Mouse (Mus musculus) gastrocnemius, postnatal 14 days (tissue): ENCODE data around the gene Zdhhc14. TPM values are rescaled to one million over a fixed set of nuclear protein-coding genes. Genes with fewer than 3 reads are reported as not detected.

ENCODE experiments used
- DNase-seq: peaks from one replicate; pipeline ENCODE4 v3.0.0; 2021; ENCODE audit warnings: mixed read lengths
- intact Hi-C: fragments of 180-260 bp; cut with DNase I; formaldehyde crosslinking; loops from one replicate; pipeline ENCODE4 v1.15.1; 2025; ENCODE audit warnings: low total_unique reads
- total RNA-seq, 2 experiments: library from RNA; stranded (reverse); gene quantifications; 2 replicates each; pipeline ENCODE4 v1.2.3; 2021

Zdhhc14 gene
- total RNA-seq, 2 experiments from 2014 or later = 2.4 to 4.1 TPM

DNA sequence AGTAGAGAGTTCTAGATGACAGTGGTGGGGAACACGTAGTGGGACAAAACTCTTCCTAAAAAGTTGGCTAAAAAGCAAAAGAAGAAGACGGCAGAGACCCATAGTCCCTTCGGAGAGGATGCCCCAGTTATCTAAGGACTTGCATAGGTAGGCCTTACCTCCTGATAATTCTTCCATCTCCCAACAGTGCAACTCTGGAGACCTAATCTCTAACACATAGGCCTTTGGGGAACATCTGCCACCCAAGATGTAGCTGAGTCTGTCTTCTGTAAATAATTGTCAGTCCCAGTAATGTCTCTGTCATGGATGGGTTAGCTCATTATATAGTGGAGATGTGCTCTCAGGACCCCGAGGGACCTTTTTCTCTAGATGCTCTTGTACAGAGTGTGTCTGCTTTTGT is 6.6 kb downstream of the Zdhhc14 start:
- intact Hi-C loops = no loop called here

DNA sequence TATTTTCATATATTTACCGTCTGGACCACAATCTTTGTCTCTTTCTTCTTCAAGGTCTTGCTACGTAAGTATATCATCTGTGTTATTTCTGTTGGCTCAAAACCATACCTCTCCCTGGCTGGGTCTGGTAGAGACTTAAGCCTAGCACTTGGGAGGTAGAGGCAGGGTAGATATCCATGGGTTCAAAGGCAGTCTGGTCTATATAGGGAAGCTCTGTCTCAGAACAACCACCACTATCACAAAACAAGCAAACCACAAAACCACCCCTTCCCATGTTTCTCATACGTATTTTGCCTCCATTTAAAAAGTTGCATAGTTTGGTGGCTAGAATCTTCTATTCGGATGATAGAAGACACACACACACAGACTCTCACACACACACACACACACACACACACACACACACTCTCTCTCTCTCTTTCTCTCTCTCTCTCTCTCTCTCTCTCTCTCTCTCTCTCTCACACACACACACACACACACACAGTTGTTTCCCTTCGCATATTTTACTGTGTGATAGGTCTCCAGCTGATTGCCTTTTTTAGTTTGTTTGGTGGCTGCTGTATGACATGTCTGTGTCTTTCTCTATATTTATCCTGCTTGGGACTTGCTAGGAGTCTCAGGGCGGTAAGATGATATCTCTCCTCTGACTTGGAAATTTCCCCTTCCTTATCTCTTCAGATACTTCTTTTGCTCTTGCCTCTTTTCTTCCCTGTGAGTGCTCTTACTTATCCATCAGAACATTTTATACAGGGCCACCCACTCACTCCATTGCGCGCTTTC is 11.8 kb downstream of the Zdhhc14 start:
- no peak for DNase-seq
- intact Hi-C loops = no loop called here

More for the DNA sequence above, 6.6 kb downstream of the Zdhhc14 start:
- DNase-seq = no peak

DNA sequence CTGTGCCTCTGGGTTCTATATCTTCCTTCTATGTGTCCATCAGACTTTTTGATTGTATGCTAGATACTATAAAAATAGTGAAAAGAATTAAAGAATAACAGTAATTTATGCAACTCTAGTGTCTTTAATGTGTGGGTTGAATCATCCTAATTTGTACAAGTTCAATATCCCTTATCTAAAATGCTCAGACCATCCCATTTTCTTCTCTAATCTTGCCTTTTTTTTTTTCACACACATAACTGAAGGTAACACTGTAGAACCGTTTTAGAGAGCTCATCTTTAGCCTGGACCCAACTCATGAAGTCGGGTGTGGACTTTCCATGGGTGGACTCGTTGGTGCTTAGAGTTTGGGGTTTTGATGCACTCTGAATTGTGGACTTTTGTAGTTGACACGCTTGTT is 12.6 kb downstream of the Zdhhc14 start:
- intact Hi-C loops = no loop called here
- DNase-seq = no peak

DNA sequence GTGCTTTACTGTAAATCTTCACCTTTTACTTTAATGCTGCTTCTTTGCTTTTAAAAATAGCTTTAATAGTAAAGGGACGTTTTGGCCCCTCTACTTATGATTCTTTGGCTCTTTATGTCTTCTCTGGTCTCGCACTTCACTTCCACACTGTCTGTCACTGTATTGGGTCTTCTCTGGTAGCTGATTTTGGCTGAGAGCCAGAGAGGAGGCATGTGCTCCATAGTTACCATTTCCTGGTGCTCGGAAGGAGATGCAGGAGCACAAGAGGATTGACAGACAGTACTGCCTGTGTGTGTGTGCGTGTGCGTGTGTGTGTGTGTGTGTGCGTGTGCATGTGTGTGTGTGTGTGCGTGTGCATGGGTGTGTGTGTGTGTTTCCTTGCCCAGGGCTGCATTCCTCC is 14.2 kb downstream of the Zdhhc14 start:
- no peak for DNase-seq
- intact Hi-C loops = no loop called here

DNA sequence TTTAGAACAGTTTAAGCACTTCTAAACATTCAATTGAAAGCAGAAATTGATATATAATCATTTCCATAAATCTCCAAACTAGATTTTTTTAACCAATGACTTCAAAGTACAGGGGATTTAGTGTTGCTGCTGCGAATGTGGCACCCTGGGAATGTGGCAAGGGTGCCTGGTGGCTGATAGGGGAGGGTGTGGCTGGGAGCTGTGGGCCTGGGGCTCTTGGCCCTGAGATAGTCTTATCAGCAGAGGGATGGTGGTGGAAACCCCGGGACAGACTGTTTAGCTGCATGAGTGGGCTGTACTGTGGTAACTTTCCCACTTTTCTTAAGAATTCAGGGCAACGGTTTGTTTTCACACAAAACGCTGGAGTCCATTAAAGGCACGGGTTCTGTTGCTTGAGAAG is 14.6 kb downstream of the Zdhhc14 start:
- DNase-seq = no peak
- intact Hi-C loops = no loop called here

DNA sequence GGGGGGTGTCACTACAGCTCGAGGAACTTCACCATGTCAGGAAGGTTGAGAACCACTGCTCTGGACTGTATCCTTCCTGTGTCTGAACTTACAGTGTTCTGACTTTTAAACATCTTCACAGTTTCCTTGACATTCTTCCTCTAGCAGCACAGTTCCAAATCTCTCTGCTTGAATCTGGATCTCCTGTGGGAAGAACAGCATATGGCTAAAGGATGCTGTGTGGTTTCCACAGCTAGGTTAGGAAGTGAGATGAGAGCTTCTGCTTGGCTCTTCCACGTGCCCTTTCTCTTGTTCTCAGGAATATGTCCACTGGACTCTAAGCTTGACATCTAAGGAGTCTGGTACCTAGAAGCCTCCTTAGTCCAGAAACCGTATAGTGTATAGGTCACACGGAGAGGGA is 15.7 kb downstream of the Zdhhc14 start:
- no peak for DNase-seq
- intact Hi-C loops = no loop called here

DNA sequence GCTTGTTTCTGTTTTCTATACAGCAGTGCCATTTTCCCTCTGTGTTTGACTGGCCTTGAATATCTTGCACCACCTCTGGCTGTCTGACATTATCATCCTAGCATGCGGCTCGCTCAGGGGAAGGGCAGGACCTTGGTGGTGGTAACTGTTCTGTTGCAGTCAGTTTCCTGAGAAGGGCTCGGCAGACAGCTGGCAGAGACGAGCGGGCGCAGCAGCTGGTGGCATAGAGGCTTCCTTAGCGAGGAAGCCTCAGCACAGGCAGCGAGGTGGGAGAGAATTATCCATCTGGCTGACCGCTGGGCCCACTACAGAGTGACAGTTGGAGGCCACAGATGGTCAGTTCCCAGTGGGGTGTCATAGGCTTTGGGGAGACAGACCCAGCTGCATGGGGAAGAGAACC is 18.2 kb downstream of the Zdhhc14 start:
- DNase-seq = no peak
- intact Hi-C loops = no loop called here

DNA sequence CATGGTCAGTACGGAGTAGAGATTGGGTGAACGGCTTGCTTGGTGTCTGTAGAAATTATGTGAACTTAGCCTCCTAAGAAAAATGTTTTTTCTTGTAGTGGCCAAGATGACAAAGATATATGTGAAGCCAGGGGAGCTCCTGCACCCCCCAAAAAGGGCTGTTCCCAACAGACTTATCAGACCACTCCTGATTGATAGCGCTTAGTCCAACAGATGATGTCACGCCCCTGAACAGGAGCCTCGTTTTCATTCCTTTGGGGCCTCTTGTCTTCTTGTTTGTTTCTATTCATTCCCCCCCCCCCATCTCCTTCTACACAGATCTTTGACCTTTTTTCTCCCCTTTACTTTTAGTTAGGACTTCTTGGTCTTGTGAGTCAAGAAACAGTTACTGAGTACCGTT is 19.4 kb downstream of the Zdhhc14 start:
- intact Hi-C loops = no loop called here
- DNase-seq = no peak

DNA sequence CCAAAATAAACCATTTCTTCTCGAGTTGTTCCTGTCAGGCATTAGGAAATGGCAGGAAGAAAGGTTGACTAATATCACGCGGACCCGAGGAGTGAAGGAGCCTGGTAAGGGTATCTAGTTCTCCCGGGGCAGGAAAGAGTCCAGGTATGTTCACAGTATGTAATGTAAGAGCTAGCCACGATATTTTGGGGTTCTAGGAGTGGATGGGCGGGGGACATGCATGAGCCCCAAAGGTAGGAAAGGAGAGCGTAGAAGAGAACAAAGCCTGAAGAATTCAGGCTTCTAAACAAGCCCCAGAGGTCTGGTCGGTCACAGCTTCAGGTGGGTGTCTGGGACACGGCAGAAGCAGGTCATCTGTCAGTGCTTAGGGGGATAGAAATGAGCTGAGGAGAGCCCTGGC is 27.1 kb downstream of the Zdhhc14 start:
- DNase-seq = no peak
- intact Hi-C loops = no loop called here

DNA sequence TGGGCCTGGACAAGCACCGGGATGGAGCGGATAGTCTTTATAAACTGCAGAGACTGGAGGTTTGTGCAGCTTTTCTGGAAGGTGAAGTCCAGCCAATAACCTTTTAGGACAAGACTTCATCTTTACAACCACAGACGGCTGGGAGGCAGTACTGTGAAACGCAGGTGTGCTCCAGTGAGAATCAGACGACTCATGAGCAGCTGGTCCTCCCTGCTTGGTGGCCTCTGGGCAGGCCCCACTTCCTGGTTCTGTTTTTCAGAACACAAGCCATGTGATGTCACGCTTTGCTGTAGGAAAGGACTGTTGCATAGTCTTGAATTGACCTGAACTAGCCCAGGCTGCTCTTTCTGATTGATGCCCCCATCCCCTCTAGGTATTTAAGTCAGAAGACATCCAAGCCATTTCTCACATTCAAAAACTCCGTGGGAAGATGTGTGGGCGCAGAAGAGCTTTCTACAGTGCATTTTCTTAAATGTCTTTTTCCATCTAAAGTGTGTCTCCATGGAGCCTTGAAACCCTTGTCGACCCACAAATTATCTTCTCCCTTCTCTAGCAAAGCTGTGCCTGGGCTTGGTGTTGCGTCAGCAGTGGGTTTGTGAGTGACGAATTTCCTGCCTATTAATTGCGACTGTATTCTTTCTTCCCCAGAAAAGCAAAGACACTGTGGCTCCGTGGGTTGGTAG is 27.7 kb downstream of the Zdhhc14 start:
- no peak for DNase-seq
- intact Hi-C loops = no loop called here

DNA sequence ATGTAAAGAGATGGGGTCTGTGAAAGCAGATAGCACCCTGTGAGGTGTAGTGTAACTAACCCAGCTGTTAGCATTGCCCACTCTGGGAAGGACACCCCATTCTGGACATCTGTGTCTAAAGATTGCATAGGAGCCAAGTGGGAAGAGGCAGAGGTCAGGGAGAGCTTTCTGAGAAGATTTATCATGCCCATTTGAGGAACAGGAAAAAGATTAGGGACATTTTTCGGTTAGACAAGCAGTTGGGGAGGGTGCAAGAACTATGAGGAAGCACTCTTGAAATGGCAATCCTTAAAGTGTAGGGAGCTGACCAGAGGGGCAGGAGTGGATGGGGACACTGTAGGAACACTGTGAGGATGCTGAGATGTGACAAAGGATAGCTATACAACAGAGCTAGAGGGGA is 29.2 kb downstream of the Zdhhc14 start:
- no peak for DNase-seq

DNA sequence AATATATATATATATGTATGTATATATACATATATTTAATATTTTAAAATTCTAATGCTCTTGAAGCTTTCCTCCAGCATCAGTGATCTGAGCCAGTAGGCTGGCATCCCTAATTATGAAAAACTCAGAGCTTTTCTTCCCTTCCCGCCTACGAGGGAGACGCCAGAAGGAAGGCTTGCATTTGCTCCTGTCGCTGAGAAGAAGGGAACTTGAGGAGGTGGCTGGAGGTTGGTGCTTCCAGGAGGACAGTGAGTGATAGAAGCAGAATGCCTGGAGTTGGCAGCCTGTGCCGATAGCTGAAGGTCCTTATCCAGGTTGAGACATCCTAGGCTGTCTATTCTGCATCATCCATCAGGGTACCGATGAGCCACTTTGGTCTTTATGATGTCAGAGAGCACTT is 37.2 kb downstream of the Zdhhc14 start:
- intact Hi-C loops = no loop called here
- DNase-seq = no peak

More for the DNA sequence above, 29.2 kb downstream of the Zdhhc14 start:
- intact Hi-C loops = no loop called here

DNA sequence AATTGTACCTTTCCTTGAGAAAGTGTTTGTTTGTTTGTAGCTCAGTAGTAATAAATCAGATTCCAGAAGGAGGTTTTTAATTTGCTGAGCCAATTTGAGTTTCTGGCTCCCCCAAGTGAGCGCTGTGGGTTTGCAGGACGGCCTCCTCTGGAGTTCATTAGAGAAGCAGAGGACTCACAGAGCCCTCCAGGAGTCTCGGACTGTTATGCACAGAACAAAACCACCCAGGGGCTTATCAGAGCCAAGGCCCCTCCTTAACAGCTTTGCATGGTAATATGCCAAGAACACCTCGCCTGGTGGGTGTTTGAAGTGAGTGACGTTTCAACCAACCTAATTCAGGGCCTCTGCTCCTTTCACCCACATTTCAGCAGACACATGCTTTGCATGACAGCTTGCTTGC is 40.5 kb downstream of the Zdhhc14 start:
- no peak for DNase-seq
- intact Hi-C loops = no loop called here

DNA sequence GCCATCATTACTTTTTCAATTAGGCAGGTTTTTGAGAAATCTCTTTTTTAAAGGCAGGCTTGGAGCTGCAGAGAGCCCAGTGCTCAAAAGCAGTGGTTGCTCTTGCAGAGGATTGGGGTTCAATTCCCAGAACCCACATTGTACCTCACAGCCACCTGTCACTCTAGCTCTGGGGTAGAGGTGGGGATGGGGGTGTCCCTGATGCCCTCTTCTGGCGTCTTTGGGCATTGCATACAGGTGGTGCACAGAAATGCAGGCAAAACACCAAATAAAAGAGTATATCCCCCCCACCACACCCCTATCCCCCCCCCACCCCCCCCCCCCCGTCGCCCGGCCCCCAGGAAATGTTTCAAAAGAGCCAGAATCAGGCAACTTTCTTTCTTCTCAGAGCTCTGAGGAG is 43.0 kb downstream of the Zdhhc14 start:
- intact Hi-C loops = no loop called here
- DNase-seq = no peak

DNA sequence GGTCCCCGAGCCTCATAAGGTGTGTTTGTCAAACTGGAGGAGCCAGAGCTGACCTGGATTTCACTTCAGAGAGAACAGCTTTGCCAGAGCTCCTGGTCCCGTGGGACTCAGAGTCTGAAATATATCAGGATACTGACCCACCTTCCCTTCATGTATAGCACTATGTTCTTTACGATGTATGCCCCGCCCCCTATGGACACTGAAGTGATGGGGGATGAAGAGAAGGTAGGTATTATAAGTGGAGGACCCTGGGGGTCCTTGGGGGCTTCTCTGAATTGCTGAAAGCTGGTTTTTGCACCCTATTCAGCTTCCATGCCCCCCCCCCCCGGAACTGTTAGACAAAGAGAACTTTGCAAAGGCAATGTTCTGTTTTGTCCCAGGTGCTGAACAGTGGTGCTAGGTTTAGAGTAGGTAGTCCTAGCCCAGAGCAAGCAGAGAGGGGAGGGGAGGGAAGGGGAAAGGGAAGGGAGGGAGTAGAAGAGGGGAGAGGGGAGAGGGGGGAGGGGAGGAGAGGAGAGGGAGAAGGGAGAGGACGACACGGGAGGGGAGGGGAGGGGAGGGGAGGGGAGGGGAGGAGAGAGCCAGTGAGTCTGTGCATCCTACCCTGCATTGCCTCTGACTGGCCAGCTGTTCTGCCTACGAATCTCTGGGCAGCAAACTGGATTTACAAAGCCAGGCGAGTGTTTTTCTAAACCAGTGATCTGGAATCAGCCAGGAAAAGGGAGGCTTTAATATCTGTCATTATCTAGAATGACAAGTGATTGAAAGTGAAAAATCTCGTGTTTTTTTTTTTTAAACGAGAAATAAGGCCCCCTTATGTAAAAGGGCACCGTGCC is 44.1 kb downstream of the Zdhhc14 start:
- no peak for DNase-seq
- intact Hi-C loops = no loop called here

DNA sequence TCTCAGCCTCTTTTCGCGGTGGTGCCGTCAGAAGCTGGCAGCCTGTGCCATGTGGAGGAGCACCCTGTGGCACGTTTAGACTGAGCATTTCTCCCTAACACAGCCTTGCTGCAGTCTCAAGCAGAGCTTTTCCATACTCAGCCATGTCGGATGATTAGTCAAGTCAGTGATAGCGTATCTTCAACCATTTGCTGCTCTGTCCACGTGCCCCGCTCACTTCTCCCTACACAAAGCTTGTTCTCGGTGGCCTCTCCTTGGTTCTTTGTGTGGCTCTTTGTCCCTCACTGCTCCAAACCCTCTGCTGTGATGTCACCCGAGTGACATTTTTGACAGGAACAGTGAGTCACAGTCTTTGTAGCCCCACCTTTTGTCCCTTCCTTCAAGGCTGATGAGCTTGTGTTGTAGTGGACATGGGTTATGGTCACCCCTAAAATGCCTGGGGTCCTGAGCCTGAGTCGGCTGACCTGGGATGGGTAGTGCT is 44.8 kb downstream of the Zdhhc14 start:
- DNase-seq = no peak
- intact Hi-C loops = no loop called here

DNA sequence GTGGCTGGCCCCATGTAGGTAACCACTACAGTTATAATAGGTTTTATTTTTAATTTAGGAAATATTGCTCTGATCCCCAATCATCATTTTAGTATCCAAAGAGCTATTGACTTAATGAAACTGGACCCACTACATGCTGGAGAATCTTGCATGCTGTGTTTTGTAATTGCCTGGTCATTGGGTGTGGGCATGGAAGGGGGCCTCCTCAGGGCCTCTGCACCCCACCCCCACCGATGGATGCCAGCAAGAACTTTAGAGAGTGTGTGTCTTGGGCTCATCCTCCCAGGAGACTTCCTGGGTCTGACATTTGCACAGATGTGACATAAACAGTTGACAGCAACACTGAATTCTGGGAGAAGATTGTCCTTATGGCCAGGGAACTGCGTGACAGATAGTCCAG is 49.8 kb downstream of the Zdhhc14 start:
- intact Hi-C loops = no loop called here
- DNase-seq = no peak

DNA sequence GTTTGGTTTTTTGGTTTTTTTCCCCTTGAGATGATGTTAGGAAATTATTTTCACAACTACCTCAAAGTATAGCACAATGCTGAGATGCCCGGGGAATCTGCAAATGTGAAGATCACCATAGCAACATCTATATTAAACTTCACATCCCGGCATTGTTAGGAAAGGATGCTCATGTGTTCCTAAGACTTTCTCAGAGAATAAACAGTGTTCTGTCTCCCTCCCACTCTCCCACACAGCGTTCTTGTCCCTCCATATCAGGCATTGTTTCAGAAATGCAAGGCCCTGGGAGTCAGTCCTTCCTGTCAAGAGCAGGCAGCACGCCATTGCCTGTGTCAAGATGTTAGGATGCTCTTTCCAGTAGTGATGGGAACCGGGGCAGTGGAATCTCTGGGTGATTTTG is 51.7 kb downstream of the Zdhhc14 start:
- no peak for DNase-seq
- intact Hi-C loops = no loop called here

DNA sequence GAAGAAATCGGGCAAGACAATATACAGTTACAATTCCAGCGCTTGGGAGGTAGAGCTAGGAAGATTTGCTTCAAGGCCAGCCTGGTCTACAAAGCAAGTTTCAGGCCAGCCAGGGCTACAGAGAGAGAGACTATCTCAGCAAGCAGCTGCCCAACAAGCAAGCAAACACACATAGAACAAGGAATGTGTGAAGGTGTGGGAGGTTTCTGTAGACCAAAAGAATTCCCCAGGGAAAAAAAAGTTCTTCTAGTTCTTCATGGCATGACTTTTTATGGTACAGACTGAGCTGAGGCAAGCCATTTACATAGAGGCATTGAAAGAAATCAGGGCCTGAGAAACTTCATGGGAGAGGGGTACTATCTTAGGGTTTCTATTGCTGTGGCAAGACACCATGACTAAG is 52.7 kb downstream of the Zdhhc14 start:
- intact Hi-C loops = no loop called here
- DNase-seq = no peak

DNA sequence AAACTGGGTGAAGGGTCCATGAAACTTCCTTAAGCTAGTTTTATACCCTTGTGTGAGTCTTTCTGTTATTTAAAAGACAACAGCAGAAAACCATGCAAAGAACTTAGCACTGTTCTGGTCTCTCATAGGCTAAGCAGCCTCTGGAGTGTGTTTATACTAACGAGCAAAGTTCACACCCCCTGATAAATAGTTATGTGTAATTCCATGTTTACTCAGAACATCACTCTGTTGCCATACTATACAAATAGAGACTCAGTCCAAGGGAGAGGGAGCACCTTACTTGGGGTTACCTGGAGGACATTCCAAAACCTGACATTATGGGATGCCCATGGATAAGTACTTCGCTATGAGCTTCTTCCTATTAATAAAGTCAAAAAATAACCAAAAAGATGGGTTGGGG is 56.2 kb downstream of the Zdhhc14 start:
- intact Hi-C loops = no loop called here
- DNase-seq = no peak
